Mouse (Mus musculus) neural tube, embryonic 12.5 days (tissue): ENCODE measurements around the gene Garnl3. TPM values are rescaled to one million over a fixed set of nuclear protein-coding genes. Genes with fewer than 3 reads are reported as not detected.
"Not testable (repeated sequence)": the region's sequence is repeated elsewhere in the genome, so short reads cannot be mapped to it uniquely, and the experiment has no call there.

Source experiments
- ATAC-seq: fragments of 200-750 bp; cut with Nextera tagmentation; 2 replicates; pipeline ENCODE4 v1.8.0; 2017; ENCODE audit warnings: low read depth, mild to moderate bottlenecking, moderate TSS enrichment, moderate library complexity; ENCODE audit not compliant: low FRiP score
- H3K27ac ChIP-seq: fragments of 300-500 bp; sonication (generic); 2 replicates; pipeline ENCODE4 v1.5.1; 2016
- H3K27me3 ChIP-seq: fragments of 300-500 bp; sonication (generic); replicated peaks from 2 replicates; pipeline ENCODE4 v1.6.1; 2016; ENCODE audit warnings: mild to moderate bottlenecking
- H3K36me3 ChIP-seq: fragments of 300-500 bp; sonication (generic); 2 replicates; pipeline ENCODE4 v1.6.1; 2016; ENCODE audit warnings: mild to moderate bottlenecking
- H3K4me1 ChIP-seq: fragments of 300-500 bp; sonication (generic); 2 replicates; pipeline ENCODE4 v1.6.1; 2016
- H3K4me2 ChIP-seq: fragments of 300-500 bp; sonication (generic); replicated peaks from 2 replicates; pipeline ENCODE4 v1.6.1; 2016; ENCODE audit warnings: mild to moderate bottlenecking
- H3K4me3 ChIP-seq: fragments of 300-500 bp; sonication (generic); 2 replicates; pipeline ENCODE4 v1.5.1; 2016
- H3K9ac ChIP-seq: fragments of 300-500 bp; sonication (generic); 2 replicates; pipeline ENCODE4 v1.6.1; 2016; ENCODE audit warnings: mild to moderate bottlenecking
- H3K9me3 ChIP-seq: fragments of 300-500 bp; sonication (generic); 2 replicates; pipeline ENCODE4 v1.6.1; 2016; ENCODE audit warnings: mild to moderate bottlenecking
- WGBS: fragments of 180-500 bp; shearing (Covaris S2); methylation state at CpG from one replicate; pipeline ENCODE4 v1.1.7; 2016; 5-methylcytosine and 5-hydroxymethylcytosine counted together
- polyA plus RNA-seq: library from polyadenylated mRNA; unstranded; fragments of >200 nt; fragmentation: Nextera tagmentation; extraction: Ambion mirVana; gene quantifications from 2 replicates; pipeline ENCODE4 v1.2.1, GENCODE M21; 2016

Gene Garnl3
- polyA plus RNA-seq, 1 experiment from 2014 or later, result 23.3 TPM

- Histone ChIP-seq H3K4me1 (no peaks in the 10 kb centered on the region), H3K9me3 (no peaks in the 10 kb centered on the region), H3K9ac (no peak overlapping the region), H3K27me3 (no peaks in the 10 kb centered on the region), H3K36me3 (no peaks in the 10 kb centered on the region), H3K4me2 (no peak overlapping the region), H3K4me3 (no peak overlapping the region), H3K27ac (no peak overlapping the region)
- 67% methylated on average over 1 of the region's 1 CpGs for WGBS
- no peak for ATAC-seq
Observed at GRCm38 (mm10) chr2:33035297-33035696, 96.2 kb downstream of the Garnl3 start.

GRCm38 (mm10) chr2:33033281-33033680 lies 98.2 kb downstream of the Garnl3 start:
- Histone ChIP-seq H3K36me3 (no peaks in the 10 kb centered on the region), H3K4me1 (no peaks in the 10 kb centered on the region), H3K27me3 (no peaks in the 10 kb centered on the region), H3K9me3 (no peaks in the 10 kb centered on the region), H3K4me3 (no peak overlapping the region), H3K9ac (no peak overlapping the region), H3K4me2 (no peak overlapping the region), H3K27ac (no peak overlapping the region)
- WGBS, result 92% methylated on average over 7 of the region's 7 CpGs
- no peak for ATAC-seq

GRCm38 (mm10) chr2:33032391-33033062 lies 98.9 kb downstream of the Garnl3 start:
- no peak for ATAC-seq
- 85% methylated on average over 5 of the region's 5 CpGs for WGBS
- Histone ChIP-seq H3K4me1 (no peaks in the 10 kb centered on the region), H3K4me3 (no peak overlapping the region), H3K27ac (no peak overlapping the region), H3K36me3 (no peaks in the 10 kb centered on the region), H3K9me3 (no peaks in the 10 kb centered on the region), H3K4me2 (no peak overlapping the region), H3K9ac (no peak overlapping the region), H3K27me3 (no peaks in the 10 kb centered on the region)

GRCm38 (mm10) chr2:33025040-33025439 lies 106.4 kb downstream of the Garnl3 start:
- Histone ChIP-seq H3K4me1 (peaks cover 3% of the 10 kb centered on the region; the same call in 1 of the 2 replicates), H3K36me3 (no peaks in the 10 kb centered on the region), H3K4me2 (no peak overlapping the region), H3K27me3 (no peaks in the 10 kb centered on the region), H3K4me3 (no peak overlapping the region), H3K27ac (no peak overlapping the region), H3K9ac (no peak overlapping the region), H3K9me3 (no peaks in the 10 kb centered on the region)
- 84% methylated on average over 4 of the region's 4 CpGs for WGBS
- ATAC-seq, result no peak

GRCm38 (mm10) chr2:33024564-33024963 lies 106.9 kb downstream of the Garnl3 start:
- ATAC-seq, result no peak
- H3K27me3 ChIP-seq, result no peaks in the 10 kb centered on the region

GRCm38 (mm10) chr2:33022846-33023245 lies 108.6 kb downstream of the Garnl3 start:
- no peaks in the 10 kb centered on the region for H3K9me3 ChIP-seq
- no peak for ATAC-seq
- no peak overlapping the region for H3K27ac ChIP-seq
- no peak overlapping the region for H3K4me2 ChIP-seq
- no peak overlapping the region for H3K4me3 ChIP-seq
- H3K4me1 ChIP-seq, result peaks cover 3% of the 10 kb centered on the region; the same call in 1 of the 2 replicates
- WGBS, result 82% methylated on average over 6 of the region's 6 CpGs
- H3K9ac ChIP-seq, result no peak overlapping the region
- no peaks in the 10 kb centered on the region for H3K27me3 ChIP-seq
- H3K36me3 ChIP-seq, result no peaks in the 10 kb centered on the region

More at GRCm38 (mm10) chr2:33024564-33024963, 106.9 kb downstream of the Garnl3 start:
- Histone ChIP-seq H3K9ac (no peak overlapping the region), H3K36me3 (no peaks in the 10 kb centered on the region), H3K4me2 (no peak overlapping the region), H3K4me1 (peaks cover 3% of the 10 kb centered on the region; the same call in 1 of the 2 replicates), H3K27ac (no peak overlapping the region), H3K4me3 (no peak overlapping the region), H3K9me3 (no peaks in the 10 kb centered on the region)
- WGBS, result 66% methylated on average over 10 of the region's 10 CpGs

- Histone ChIP-seq H3K27ac (no peak overlapping the region), H3K4me2 (no peak overlapping the region), H3K36me3 (no peaks in the 10 kb centered on the region), H3K4me3 (no peak overlapping the region), H3K27me3 (no peaks in the 10 kb centered on the region), H3K9me3 (no peaks in the 10 kb centered on the region), H3K4me1 (no peaks in the 10 kb centered on the region), H3K9ac (no peak overlapping the region)
- ATAC-seq, result no peak
- WGBS, result 13% methylated on average over 6 of the region's 6 CpGs
Observed at GRCm38 (mm10) chr2:33018026-33018425, 113.4 kb downstream of the Garnl3 start.

- WGBS, result 89% methylated on average over 2 of the region's 2 CpGs
Observed at GRCm38 (mm10) chr2:33017191-33017590, 114.3 kb downstream of the Garnl3 start.

GRCm38 (mm10) chr2:33014877-33015276 lies 116.6 kb downstream of the Garnl3 start:
- Histone ChIP-seq H3K4me3 (no peak overlapping the region), H3K36me3 (no peaks in the 10 kb centered on the region), H3K27ac (no peak overlapping the region), H3K9me3 (no peaks in the 10 kb centered on the region), H3K9ac (no peak overlapping the region), H3K4me2 (no peak overlapping the region), H3K27me3 (no peaks in the 10 kb centered on the region), H3K4me1 (no peaks in the 10 kb centered on the region)
- ATAC-seq, result no peak
- 64% methylated on average over 5 of the region's 5 CpGs for WGBS

More at GRCm38 (mm10) chr2:33017191-33017590, 114.3 kb downstream of the Garnl3 start:
- no peak overlapping the region for H3K9ac ChIP-seq
- H3K36me3 ChIP-seq, result no peaks in the 10 kb centered on the region
- H3K27me3 ChIP-seq, result no peaks in the 10 kb centered on the region
- no peak overlapping the region for H3K27ac ChIP-seq
- no peak for ATAC-seq
- no peaks in the 10 kb centered on the region for H3K4me1 ChIP-seq
- no peak overlapping the region for H3K4me3 ChIP-seq
- no peaks in the 10 kb centered on the region for H3K9me3 ChIP-seq
- H3K4me2 ChIP-seq, result no peak overlapping the region

GRCm38 (mm10) chr2:33009055-33009454 lies 122.4 kb downstream of the Garnl3 start:
- not testable (repeated sequence) for H3K4me2 ChIP-seq, H3K27me3 ChIP-seq, H3K27ac ChIP-seq, H3K9me3 ChIP-seq, H3K4me1 ChIP-seq, H3K9ac ChIP-seq, H3K4me3 ChIP-seq, ATAC-seq, H3K36me3 ChIP-seq
- 89% methylated on average over 4 of the region's 4 CpGs for WGBS

GRCm38 (mm10) chr2:33005041-33005440 lies 126.4 kb downstream of the Garnl3 start:
- H3K9ac ChIP-seq, result no peak overlapping the region
- H3K4me3 ChIP-seq, result no peak overlapping the region
- no peaks in the 10 kb centered on the region for H3K36me3 ChIP-seq
- no peaks in the 10 kb centered on the region for H3K27me3 ChIP-seq
- WGBS, result 82% methylated on average over 5 of the region's 5 CpGs
- H3K4me1 ChIP-seq, result no peaks in the 10 kb centered on the region
- ATAC-seq, result no peak
- H3K4me2 ChIP-seq, result no peak overlapping the region
- no peak overlapping the region for H3K27ac ChIP-seq
- H3K9me3 ChIP-seq, result no peaks in the 10 kb centered on the region

GRCm38 (mm10) chr2:33002144-33002543 lies 129.3 kb downstream of the Garnl3 start:
- Histone ChIP-seq H3K4me3 (no peak overlapping the region), H3K9me3 (no peaks in the 10 kb centered on the region), H3K9ac (no peak overlapping the region), H3K4me1 (no peaks in the 10 kb centered on the region), H3K27me3 (no peaks in the 10 kb centered on the region), H3K4me2 (no peak overlapping the region), H3K36me3 (no peaks in the 10 kb centered on the region), H3K27ac (no peak overlapping the region)
- 86% methylated on average over 7 of the region's 7 CpGs for WGBS
- ATAC-seq, result no peak

GRCm38 (mm10) chr2:32999752-33000151 lies 131.7 kb downstream of the Garnl3 start:
- Histone ChIP-seq H3K27ac (no peak overlapping the region), H3K4me3 (no peak overlapping the region), H3K9ac (no peak overlapping the region), H3K4me2 (no peak overlapping the region), H3K36me3 (no peaks in the 10 kb centered on the region), H3K9me3 (no peaks in the 10 kb centered on the region), H3K27me3 (no peaks in the 10 kb centered on the region), H3K4me1 (no peaks in the 10 kb centered on the region)
- WGBS, result 93% methylated on average over 2 of the region's 2 CpGs
- ATAC-seq, result no peak
